ENCODE assay signal across 8 mouse cellular contexts in genomic region chr17:75349109-75349508, GRCm38 (mm10).
A peak's percentile ranks its signal among the peaks of the same experiment; 100 is the strongest.
DNase-seq lines count a peak whose midpoint lies in the region; ATAC-seq lines count a peak whose summit lies in the region.

No protein-coding gene starts in this region.

- 0 out of 2 replicates have a peak, but pooled peaks cover 3% of the 10 kb centered on the region for H3K9me3 ChIP-seq in heart, embryonic 10.5 days
- H3K9me3 ChIP-seq in lung, embryonic 15.5 days = no peaks in the 10 kb centered on the region

- H3K9ac ChIP-seq in lung, embryonic 15.5 days = no peak overlapping the region

- peaks cover 15% of the 10 kb centered on the region for H3K4me1 ChIP-seq in heart, embryonic 10.5 days
- H3K4me1 ChIP-seq in lung, embryonic 15.5 days = peaks cover 3% of the 10 kb centered on the region; the same call in 1 of the 2 replicates

- WGBS in heart, embryonic 10.5 days = 84% methylated on average over 8 of the region's 8 CpGs
- WGBS in lung, embryonic 15.5 days = 62% methylated on average over 8 of the region's 8 CpGs

- H3K4me2 ChIP-seq in lung, embryonic 15.5 days = no peak overlapping the region

- no peaks in the 10 kb centered on the region for H3K27me3 ChIP-seq in heart, embryonic 10.5 days (ENCODE audit: insufficient read depth, poor library complexity, severe bottlenecking)
- H3K27me3 ChIP-seq in lung, embryonic 15.5 days = no peaks in the 10 kb centered on the region

- ATAC-seq in lung, embryonic 15.5 days (ENCODE audit: borderline replicate concordance, extremely low read depth, low FRiP score, low TSS enrichment) = peak; percentile 80; the same call in 1 of the 2 replicates

- peaks cover 20% of the 10 kb centered on the region for H3K36me3 ChIP-seq in heart, embryonic 10.5 days
- 0 out of 2 replicates have a peak, but pooled peaks cover 3% of the 10 kb centered on the region for H3K36me3 ChIP-seq in lung, embryonic 15.5 days

- H3K27ac ChIP-seq in heart, embryonic 10.5 days = no peak overlapping the region
- H3K27ac ChIP-seq in lung, embryonic 15.5 days = no peak overlapping the region

- peak; percentile 36 for DNase-seq in adrenal gland, adult 2 months
- DNase-seq in adrenal gland, postnatal 25 days = no peak
- peak; percentile 16 for DNase-seq in 416B (ENCODE audit: low read depth)
- DNase-seq in heart, embryonic 10.5 days (ENCODE audit: low spot score) = peak; percentile 69
- DNase-seq in cerebellum, postnatal 4 days (ENCODE audit: low spot score in 2 of 2) = no peak
- DNase-seq in thymus, adult 18-20 months = no peak
- no peak for DNase-seq in ovary, postnatal 14 days (ENCODE audit: low spot score)

- H3K4me3 ChIP-seq in heart, embryonic 10.5 days = no peak overlapping the region
- no peak overlapping the region for H3K4me3 ChIP-seq in lung, embryonic 15.5 days

Comparison
In these comparisons a context has a peak if more than half of its experiments do, and no peak if none do; other contexts are left out.
1. DNase-seq: peak in adrenal gland, adult 2 months (single experiment), 416B (single experiment) and heart, embryonic 10.5 days (single experiment); none in adrenal gland, postnatal 25 days (single experiment), cerebellum, postnatal 4 days (0 of 2), thymus, adult 18-20 months (0 of 2) and ovary, postnatal 14 days (single experiment).